Mouse (Mus musculus): ENCODE results near the gene Nt5c.

- TF ChIP-seq MAX (IDR thresholded peaks at IDR 0.05; ENCODE audit: low read length) (no peak), CTCF (IDR thresholded peaks at IDR 0.05 in 2 of 3, conservative IDR thresholded peaks at IDR 0.05 in 1 of 3; ENCODE audit: control insufficient read depth in 1 of 3, insufficient read depth in 1 of 3, low read depth in 2 of 3, low read length in 3 of 3, poor library complexity in 1 of 3, severe bottlenecking in 1 of 3) (no peak), POLR2AphosphoS2 (IDR thresholded peaks at IDR 0.05; ENCODE audit: low read length) (no peak)
Observed at GRCm38 (mm10) chr11:115462243-115462891, 29.3 kb downstream of the Nt5c start, which contains the start of gene Slc16a5.

Data from MEL (cell line).